Mouse (Mus musculus): ENCODE measurements at regions not wholly inside any gene's neighbourhood (a gene's known extent, or its start where the extent isn't known, plus 50 kb on each side); places are given as distances from the start of the nearest gene placed in this dataset.
"Not testable (repeated sequence)": the region's sequence is repeated elsewhere in the genome, so short reads cannot be mapped to it uniquely, and the experiment has no call there.

GRCm38 (mm10) chr13:26387861-26388621, 381.9 kb downstream of the Hdgfl1 start:
- WGBS = 92% methylated on average over 7 of the region's 7 CpGs
- peak; percentile 41; the same call in 1 of the 2 replicates for ATAC-seq (ENCODE audit: low read depth)
- no peak overlapping the region for H3K9ac ChIP-seq (replicated peaks; ENCODE audit: low read depth, low read length)

GRCm38 (mm10) chr13:26382631-26383030, 387.3 kb downstream of the Hdgfl1 start:
- H3K4me3 ChIP-seq (ENCODE audit: low read depth, low read length) = no peak overlapping the region
- no peak for ATAC-seq (ENCODE audit: low read depth)
- no peak overlapping the region for H3K9ac ChIP-seq (replicated peaks; ENCODE audit: low read depth, low read length)
- H3K4me1 ChIP-seq (ENCODE audit: control insufficient read depth, insufficient read depth, low read length) = no peaks in the 10 kb centered on the region
- H3K9me3 ChIP-seq (ENCODE audit: control insufficient read depth, low read length) = no peaks in the 10 kb centered on the region
- 55% methylated on average over 2 of the region's 2 CpGs for WGBS
- H3K4me2 ChIP-seq (ENCODE audit: low read depth, low read length) = no peak overlapping the region
- no peaks in the 10 kb centered on the region for H3K36me3 ChIP-seq (ENCODE audit: control insufficient read depth, insufficient read depth, low read length)
- no peaks in the 10 kb centered on the region for H3K27me3 ChIP-seq (ENCODE audit: control insufficient read depth, insufficient read depth, low read length)
- H3K27ac ChIP-seq (ENCODE audit: low read depth, low read length) = no peak overlapping the region

More at GRCm38 (mm10) chr13:26387861-26388621, 381.9 kb downstream of the Hdgfl1 start:
- Histone ChIP-seq H3K4me2 (ENCODE audit: low read depth, low read length) (no peak overlapping the region), H3K9me3 (ENCODE audit: control insufficient read depth, low read length) (no peaks in the 10 kb centered on the region), H3K27me3 (ENCODE audit: control insufficient read depth, insufficient read depth, low read length) (no peaks in the 10 kb centered on the region), H3K27ac (ENCODE audit: low read depth, low read length) (no peak overlapping the region), H3K4me3 (ENCODE audit: low read depth, low read length) (no peak overlapping the region), H3K4me1 (ENCODE audit: control insufficient read depth, insufficient read depth, low read length) (no peaks in the 10 kb centered on the region), H3K36me3 (ENCODE audit: control insufficient read depth, insufficient read depth, low read length) (no peaks in the 10 kb centered on the region)

GRCm38 (mm10) chr13:26382154-26382553, 387.8 kb downstream of the Hdgfl1 start:
- Histone ChIP-seq H3K4me3 (ENCODE audit: low read depth, low read length) (no peak overlapping the region), H3K36me3 (ENCODE audit: control insufficient read depth, insufficient read depth, low read length) (no peaks in the 10 kb centered on the region), H3K4me2 (ENCODE audit: low read depth, low read length) (no peak overlapping the region), H3K27me3 (ENCODE audit: control insufficient read depth, insufficient read depth, low read length) (no peaks in the 10 kb centered on the region), H3K9me3 (ENCODE audit: control insufficient read depth, low read length) (no peaks in the 10 kb centered on the region), H3K4me1 (ENCODE audit: control insufficient read depth, insufficient read depth, low read length) (no peaks in the 10 kb centered on the region), H3K27ac (ENCODE audit: low read depth, low read length) (no peak overlapping the region), H3K9ac (replicated peaks; ENCODE audit: low read depth, low read length) (no peak overlapping the region)
- ATAC-seq (ENCODE audit: low read depth) = no peak
- 66% methylated on average over 2 of the region's 2 CpGs for WGBS

GRCm38 (mm10) chr13:26375546-26375945, 394.4 kb downstream of the Hdgfl1 start:
- Histone ChIP-seq H3K4me2 (ENCODE audit: low read depth, low read length) (no peak overlapping the region), H3K9ac (replicated peaks; ENCODE audit: low read depth, low read length) (no peak overlapping the region), H3K36me3 (ENCODE audit: control insufficient read depth, insufficient read depth, low read length) (no peaks in the 10 kb centered on the region), H3K27me3 (ENCODE audit: control insufficient read depth, insufficient read depth, low read length) (no peaks in the 10 kb centered on the region), H3K9me3 (ENCODE audit: control insufficient read depth, low read length) (no peaks in the 10 kb centered on the region), H3K4me1 (ENCODE audit: control insufficient read depth, insufficient read depth, low read length) (no peaks in the 10 kb centered on the region), H3K27ac (ENCODE audit: low read depth, low read length) (no peak overlapping the region), H3K4me3 (ENCODE audit: low read depth, low read length) (no peak overlapping the region)
- no peak for ATAC-seq (ENCODE audit: low read depth)

GRCm38 (mm10) chr13:26365911-26366310, 404.1 kb downstream of the Hdgfl1 start:
- ATAC-seq (ENCODE audit: low read depth); H3K4me2 ChIP-seq (ENCODE audit: low read depth, low read length); H3K9ac ChIP-seq (replicated peaks; ENCODE audit: low read depth, low read length); H3K27ac ChIP-seq (ENCODE audit: low read depth, low read length); H3K27me3 ChIP-seq (ENCODE audit: control insufficient read depth, insufficient read depth, low read length); H3K4me3 ChIP-seq (ENCODE audit: low read depth, low read length); H3K4me1 ChIP-seq (ENCODE audit: control insufficient read depth, insufficient read depth, low read length); H3K9me3 ChIP-seq (ENCODE audit: control insufficient read depth, low read length); H3K36me3 ChIP-seq (ENCODE audit: control insufficient read depth, insufficient read depth, low read length): not testable (repeated sequence)
- WGBS = 94% methylated on average over 6 of the region's 6 CpGs

GRCm38 (mm10) chr13:26356341-26356740, 413.6 kb downstream of the Hdgfl1 start:
- 83% methylated on average over 3 of the region's 3 CpGs for WGBS
- no peak overlapping the region for H3K9ac ChIP-seq (replicated peaks; ENCODE audit: low read depth, low read length)
- no peaks in the 10 kb centered on the region for H3K27me3 ChIP-seq (ENCODE audit: control insufficient read depth, insufficient read depth, low read length)
- peaks cover 5% of the 10 kb centered on the region; the same call in 1 of the 2 replicates for H3K9me3 ChIP-seq (ENCODE audit: control insufficient read depth, low read length)
- H3K4me1 ChIP-seq (ENCODE audit: control insufficient read depth, insufficient read depth, low read length) = no peaks in the 10 kb centered on the region
- ATAC-seq (ENCODE audit: low read depth) = no peak
- no peak overlapping the region for H3K4me2 ChIP-seq (ENCODE audit: low read depth, low read length)
- H3K27ac ChIP-seq (ENCODE audit: low read depth, low read length) = no peak overlapping the region
- no peak overlapping the region for H3K4me3 ChIP-seq (ENCODE audit: low read depth, low read length)
- no peaks in the 10 kb centered on the region for H3K36me3 ChIP-seq (ENCODE audit: control insufficient read depth, insufficient read depth, low read length)

DNA sequence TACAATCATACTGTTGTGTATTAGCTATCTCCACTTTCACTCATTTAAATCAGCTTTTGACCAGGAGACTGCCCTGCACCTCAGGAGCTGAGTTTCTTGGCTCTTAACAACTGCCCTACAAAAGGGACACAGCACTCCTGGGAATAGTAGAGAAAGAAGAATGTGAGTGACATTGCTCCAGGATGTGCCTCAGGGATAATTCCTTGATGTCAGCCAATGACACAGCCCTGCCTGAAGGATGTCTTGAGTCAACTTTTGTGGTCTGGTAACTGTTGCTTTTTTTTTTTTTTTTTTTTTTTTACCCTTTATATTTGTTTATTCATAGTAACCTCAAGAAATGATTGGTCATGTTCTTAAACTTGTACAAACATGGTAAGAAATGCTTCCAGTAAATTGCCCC, 415.5 kb downstream of the Hdgfl1 start:
- no peak for ATAC-seq (ENCODE audit: low read depth)
- Histone ChIP-seq H3K27ac (ENCODE audit: low read depth, low read length) (no peak overlapping the region), H3K4me3 (ENCODE audit: low read depth, low read length) (no peak overlapping the region), H3K9ac (replicated peaks; ENCODE audit: low read depth, low read length) (no peak overlapping the region), H3K27me3 (ENCODE audit: control insufficient read depth, insufficient read depth, low read length) (no peaks in the 10 kb centered on the region), H3K9me3 (ENCODE audit: control insufficient read depth, low read length) (peaks cover 5% of the 10 kb centered on the region; the same call in 1 of the 2 replicates), H3K36me3 (ENCODE audit: control insufficient read depth, insufficient read depth, low read length) (no peaks in the 10 kb centered on the region), H3K4me2 (ENCODE audit: low read depth, low read length) (no peak overlapping the region), H3K4me1 (ENCODE audit: control insufficient read depth, insufficient read depth, low read length) (no peaks in the 10 kb centered on the region)

DNA sequence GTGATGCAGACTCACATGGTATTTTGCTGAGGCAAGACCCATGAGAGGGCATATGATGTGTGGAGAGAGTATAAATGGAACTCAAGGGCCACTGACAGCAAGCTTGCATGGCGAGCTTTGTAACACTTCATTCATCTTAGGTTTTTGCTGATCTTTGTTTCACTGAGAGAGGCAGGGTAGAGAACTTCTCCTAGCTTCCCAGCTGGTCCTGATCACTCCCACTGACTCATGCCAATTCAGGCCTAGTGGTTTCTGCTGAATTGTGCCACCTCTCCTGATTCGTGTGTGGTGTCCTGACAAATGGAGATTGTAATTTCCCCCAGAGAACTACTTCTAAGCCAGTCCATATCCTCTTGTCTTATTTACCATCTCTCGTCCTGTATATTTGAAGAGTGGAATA, 419.5 kb downstream of the Hdgfl1 start:
- no peak for ATAC-seq (ENCODE audit: low read depth)
- 89% methylated on average over 3 of the region's 3 CpGs for WGBS
- H3K9ac ChIP-seq (replicated peaks; ENCODE audit: low read depth, low read length) = no peak overlapping the region

GRCm38 (mm10) chr13:26338795-26339194, 431.2 kb downstream of the Hdgfl1 start:
- ATAC-seq (ENCODE audit: low read depth) = peak; percentile 31; the same call in 1 of the 2 replicates
- no peak overlapping the region for H3K4me3 ChIP-seq (ENCODE audit: low read depth, low read length)
- no peak overlapping the region for H3K4me2 ChIP-seq (ENCODE audit: low read depth, low read length)
- H3K9ac ChIP-seq (replicated peaks; ENCODE audit: low read depth, low read length) = no peak overlapping the region
- no peaks in the 10 kb centered on the region for H3K4me1 ChIP-seq (ENCODE audit: control insufficient read depth, insufficient read depth, low read length)
- 68% methylated on average over 3 of the region's 3 CpGs for WGBS
- no peaks in the 10 kb centered on the region for H3K9me3 ChIP-seq (ENCODE audit: control insufficient read depth, low read length)
- no peak overlapping the region for H3K27ac ChIP-seq (ENCODE audit: low read depth, low read length)
- H3K27me3 ChIP-seq (ENCODE audit: control insufficient read depth, insufficient read depth, low read length) = no peaks in the 10 kb centered on the region
- H3K36me3 ChIP-seq (ENCODE audit: control insufficient read depth, insufficient read depth, low read length) = no peaks in the 10 kb centered on the region

More for the DNA sequence above, 419.5 kb downstream of the Hdgfl1 start:
- Histone ChIP-seq H3K4me1 (ENCODE audit: control insufficient read depth, insufficient read depth, low read length) (no peaks in the 10 kb centered on the region), H3K36me3 (ENCODE audit: control insufficient read depth, insufficient read depth, low read length) (no peaks in the 10 kb centered on the region), H3K4me3 (ENCODE audit: low read depth, low read length) (no peak overlapping the region), H3K4me2 (ENCODE audit: low read depth, low read length) (no peak overlapping the region), H3K9me3 (ENCODE audit: control insufficient read depth, low read length) (peaks cover 5% of the 10 kb centered on the region; the same call in 1 of the 2 replicates), H3K27me3 (ENCODE audit: control insufficient read depth, insufficient read depth, low read length) (no peaks in the 10 kb centered on the region), H3K27ac (ENCODE audit: low read depth, low read length) (no peak overlapping the region)
